Mouse (Mus musculus): ENCODE data around the gene Rnf217. TPM values are rescaled to one million over a fixed set of nuclear protein-coding genes. Genes with fewer than 3 reads are reported as not detected.
A peak's percentile ranks its signal among the peaks of the same experiment; 100 is the strongest.

Rnf217 gene
- total and polyA plus RNA-seq, 2 experiments from 2014 or later: 0.70 to 7.9 TPM

DNA sequence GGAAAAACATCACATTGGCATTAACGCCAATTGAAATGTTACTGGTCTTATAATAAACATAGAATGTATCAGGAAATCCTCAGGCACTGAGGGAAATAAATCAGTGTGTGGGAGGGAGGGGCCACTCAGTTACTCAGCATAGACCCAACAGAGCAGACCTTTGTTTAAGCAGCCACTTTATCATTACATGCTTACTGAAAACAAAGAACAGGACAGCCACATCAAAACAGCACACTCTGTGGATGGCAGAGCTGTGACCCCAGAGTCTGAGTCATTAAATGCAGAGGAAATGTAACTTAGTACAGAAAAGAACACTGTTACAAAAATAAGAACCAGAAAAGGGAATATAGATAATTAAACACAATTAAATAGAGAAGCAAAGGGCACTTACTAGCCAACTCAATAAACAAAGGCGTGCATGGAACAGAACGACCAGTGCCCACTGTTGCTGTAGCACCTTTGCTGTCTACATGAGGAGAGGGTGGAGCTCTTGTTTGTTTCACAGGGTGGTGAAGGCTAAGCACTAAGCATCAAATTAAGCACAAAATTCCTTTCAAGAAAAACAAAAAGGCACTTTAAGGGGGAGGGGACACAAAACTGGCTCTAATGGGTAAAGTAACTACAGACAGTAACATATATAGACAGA lies 16.8 kb downstream of the Rnf217 start:
- no peaks in the 10 kb centered on the region for H3K9me3 ChIP-seq (replicated peaks; ENCODE audit: control insufficient read depth, low read length)
- no peak overlapping the region for H3K4me2 ChIP-seq (ENCODE audit: low read depth, low read length)
- ATAC-seq (ENCODE audit: insufficient read depth, low read depth) (peak; percentile 44; the same call in 1 of the 2 replicates), DNase-seq (ENCODE audit: low spot score) (no peak)
- H3K27me3 ChIP-seq (ENCODE audit: control insufficient read depth, insufficient read depth, low read length): no peaks in the 10 kb centered on the region
- H3K36me3 ChIP-seq (replicated peaks; ENCODE audit: control insufficient read depth, insufficient read depth, low read length): no peaks in the 10 kb centered on the region
- no peak overlapping the region for H3K9ac ChIP-seq (replicated peaks; ENCODE audit: low read depth, low read length)
- H3K4me1 ChIP-seq (ENCODE audit: control insufficient read depth, insufficient read depth): peaks cover 14% of the 10 kb centered on the region
- WGBS: 43% methylated on average over 3 of the region's 3 CpGs
- no peak for TF ChIP-seq EP300 (IDR thresholded peaks at IDR 0.05; ENCODE audit: low read depth)
- TF ChIP-seq CTCF (IDR thresholded peaks at IDR 0.05; ENCODE audit: low read depth): no peak
- no peak overlapping the region for H3K27ac ChIP-seq (ENCODE audit: low read depth)
- H3K4me3 ChIP-seq (ENCODE audit: low read depth, low read length): no peak overlapping the region

- Histone ChIP-seq H3K9ac (replicated peaks; ENCODE audit: low read depth, low read length) (no peak overlapping the region), H3K9me3 (replicated peaks; ENCODE audit: control insufficient read depth, low read length) (no peaks in the 10 kb centered on the region), H3K4me2 (ENCODE audit: low read depth, low read length) (no peak overlapping the region), H3K27me3 (ENCODE audit: control insufficient read depth, insufficient read depth, low read length) (no peaks in the 10 kb centered on the region), H3K4me1 (ENCODE audit: control insufficient read depth, insufficient read depth) (no peaks in the 10 kb centered on the region), H3K4me3 (ENCODE audit: low read depth, low read length) (no peak overlapping the region), H3K36me3 (replicated peaks; ENCODE audit: control insufficient read depth, insufficient read depth, low read length) (no peaks in the 10 kb centered on the region), H3K27ac (ENCODE audit: low read depth) (no peak overlapping the region)
- TF ChIP-seq EP300 (IDR thresholded peaks at IDR 0.05; ENCODE audit: low read depth) (no peak), CTCF (IDR thresholded peaks at IDR 0.05; ENCODE audit: low read depth) (no peak)
- WGBS: 88% methylated on average over 4 of the region's 4 CpGs
- ATAC-seq (ENCODE audit: insufficient read depth, low read depth): no peak
- no peak for DNase-seq (ENCODE audit: low spot score)
Measured at GRCm38 (mm10) chr10:31580722-31581121, 28.3 kb downstream of the Rnf217 start.

GRCm38 (mm10) chr10:31580073-31580472 lies 28.9 kb downstream of the Rnf217 start:
- H3K27ac ChIP-seq (ENCODE audit: low read depth): no peak overlapping the region
- H3K9me3 ChIP-seq (replicated peaks; ENCODE audit: control insufficient read depth, low read length): no peaks in the 10 kb centered on the region
- WGBS: 95% methylated on average over 1 of the region's 1 CpGs
- no peak overlapping the region for H3K4me2 ChIP-seq (ENCODE audit: low read depth, low read length)
- H3K36me3 ChIP-seq (replicated peaks; ENCODE audit: control insufficient read depth, insufficient read depth, low read length): no peaks in the 10 kb centered on the region
- H3K4me3 ChIP-seq (ENCODE audit: low read depth, low read length): no peak overlapping the region
- no peak for ATAC-seq (ENCODE audit: insufficient read depth, low read depth)
- H3K4me1 ChIP-seq (ENCODE audit: control insufficient read depth, insufficient read depth): no peaks in the 10 kb centered on the region
- DNase-seq (ENCODE audit: low spot score): no peak
- no peak for TF ChIP-seq EP300 (IDR thresholded peaks at IDR 0.05; ENCODE audit: low read depth)
- TF ChIP-seq CTCF (IDR thresholded peaks at IDR 0.05; ENCODE audit: low read depth): no peak
- H3K27me3 ChIP-seq (ENCODE audit: control insufficient read depth, insufficient read depth, low read length): no peaks in the 10 kb centered on the region
- no peak overlapping the region for H3K9ac ChIP-seq (replicated peaks; ENCODE audit: low read depth, low read length)

DNA sequence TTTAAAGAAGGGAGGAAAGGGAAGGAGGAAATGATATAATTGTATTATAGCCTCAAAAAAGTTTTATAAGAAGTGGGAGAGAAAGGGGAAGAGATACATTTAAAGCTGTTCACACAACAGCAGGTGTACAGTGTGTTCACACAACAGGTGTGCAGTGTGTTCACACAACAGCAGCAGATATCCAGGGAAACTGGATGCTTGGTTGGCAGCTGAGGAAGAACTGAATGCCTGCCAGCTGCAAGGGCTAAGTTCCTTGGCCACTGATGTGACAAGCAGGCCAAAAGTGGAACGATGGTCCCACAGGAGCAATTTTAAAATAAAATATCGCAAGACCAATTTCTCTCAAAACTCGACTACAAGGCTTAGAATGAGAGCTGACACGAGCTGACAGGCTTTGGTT lies 35.7 kb downstream of the Rnf217 start:
- no peak for ATAC-seq (ENCODE audit: insufficient read depth, low read depth)
- no peak overlapping the region for H3K9ac ChIP-seq (replicated peaks; ENCODE audit: low read depth, low read length)
- 78% methylated on average over 4 of the region's 4 CpGs for WGBS
- TF ChIP-seq CTCF (IDR thresholded peaks at IDR 0.05; ENCODE audit: low read depth): no peak
- no peak for TF ChIP-seq EP300 (IDR thresholded peaks at IDR 0.05; ENCODE audit: low read depth)
- no peak overlapping the region for H3K27ac ChIP-seq (ENCODE audit: low read depth)
- no peak overlapping the region for H3K4me3 ChIP-seq (ENCODE audit: low read depth, low read length)
- no peaks in the 10 kb centered on the region for H3K9me3 ChIP-seq (replicated peaks; ENCODE audit: control insufficient read depth, low read length)
- H3K4me2 ChIP-seq (ENCODE audit: low read depth, low read length): no peak overlapping the region
- no peaks in the 10 kb centered on the region for H3K27me3 ChIP-seq (ENCODE audit: control insufficient read depth, insufficient read depth, low read length)
- H3K4me1 ChIP-seq (ENCODE audit: control insufficient read depth, insufficient read depth): no peaks in the 10 kb centered on the region
- no peaks in the 10 kb centered on the region for H3K36me3 ChIP-seq (replicated peaks; ENCODE audit: control insufficient read depth, insufficient read depth, low read length)
- DNase-seq (ENCODE audit: low spot score): no peak

DNA sequence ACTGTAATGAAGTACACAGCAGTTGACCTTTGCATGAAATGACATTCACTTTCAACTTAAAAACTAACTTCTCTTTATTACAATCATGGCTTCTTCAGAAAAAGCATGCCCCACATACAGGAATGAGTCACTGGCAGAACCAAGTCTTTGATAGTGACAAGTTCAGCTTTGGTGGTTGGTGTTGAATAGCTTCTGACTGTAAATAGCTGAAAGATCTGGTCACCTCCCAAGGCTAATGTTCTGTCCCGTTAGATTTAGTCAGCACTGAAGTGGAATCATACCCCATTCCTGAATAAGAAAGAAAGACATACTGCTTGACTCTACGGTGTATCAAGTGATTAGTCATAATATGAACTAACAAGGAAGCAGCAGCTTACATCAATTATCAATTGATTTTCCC lies 51.7 kb downstream of the Rnf217 start:
- Histone ChIP-seq H3K4me3 (ENCODE audit: low read depth, low read length) (no peak overlapping the region), H3K27ac (ENCODE audit: low read depth) (no peak overlapping the region), H3K9me3 (replicated peaks; ENCODE audit: control insufficient read depth, low read length) (no peaks in the 10 kb centered on the region), H3K27me3 (ENCODE audit: control insufficient read depth, insufficient read depth, low read length) (no peaks in the 10 kb centered on the region), H3K4me2 (ENCODE audit: low read depth, low read length) (no peak overlapping the region), H3K4me1 (ENCODE audit: control insufficient read depth, insufficient read depth) (0 out of 2 replicates have a peak, but pooled peaks cover 4% of the 10 kb centered on the region), H3K36me3 (replicated peaks; ENCODE audit: control insufficient read depth, insufficient read depth, low read length) (no peaks in the 10 kb centered on the region), H3K9ac (replicated peaks; ENCODE audit: low read depth, low read length) (no peak overlapping the region)
- 78% methylated on average over 2 of the region's 2 CpGs for WGBS
- TF ChIP-seq CTCF (IDR thresholded peaks at IDR 0.05; ENCODE audit: low read depth) (no peak), EP300 (IDR thresholded peaks at IDR 0.05; ENCODE audit: low read depth) (no peak)
- no peak for ATAC-seq (ENCODE audit: insufficient read depth, low read depth)
- no peak for DNase-seq (ENCODE audit: low spot score)

DNA sequence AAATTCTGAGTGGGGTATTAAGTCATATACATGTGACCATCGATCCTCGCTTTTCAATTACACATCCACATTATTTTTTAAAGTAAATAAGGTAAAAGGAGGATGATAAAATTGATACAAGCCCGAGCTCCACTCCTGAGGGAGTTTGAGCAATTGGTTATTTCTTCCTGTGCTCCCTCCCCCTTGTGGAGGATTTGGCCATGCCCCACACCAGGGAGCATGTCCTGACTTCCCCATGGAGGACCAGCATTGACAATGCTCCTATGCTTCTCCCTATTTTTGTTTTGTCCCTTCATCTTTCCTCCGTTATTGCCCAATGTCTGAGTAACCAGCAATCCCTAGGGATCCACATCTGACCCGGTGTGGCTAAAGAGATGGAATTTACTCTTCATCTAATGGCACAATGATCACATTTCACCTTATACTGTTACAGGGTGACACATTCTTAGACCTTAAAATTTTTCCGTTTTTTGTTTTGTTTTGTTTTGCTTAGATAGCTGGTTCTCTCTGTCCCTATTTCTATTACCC lies 53.5 kb downstream of the Rnf217 start:
- no peak for ATAC-seq (ENCODE audit: insufficient read depth, low read depth)
- TF ChIP-seq EP300 (IDR thresholded peaks at IDR 0.05; ENCODE audit: low read depth) (no peak), CTCF (IDR thresholded peaks at IDR 0.05; ENCODE audit: low read depth) (no peak)
- no peak overlapping the region for H3K9ac ChIP-seq (replicated peaks; ENCODE audit: low read depth, low read length)
- no peaks in the 10 kb centered on the region for H3K36me3 ChIP-seq (replicated peaks; ENCODE audit: control insufficient read depth, insufficient read depth, low read length)
- H3K27me3 ChIP-seq (ENCODE audit: control insufficient read depth, insufficient read depth, low read length): no peaks in the 10 kb centered on the region
- no peak for DNase-seq (ENCODE audit: low spot score)
- WGBS: 79% methylated on average over 6 of the region's 6 CpGs
- 0 out of 2 replicates have a peak, but pooled peaks cover 4% of the 10 kb centered on the region for H3K4me1 ChIP-seq (ENCODE audit: control insufficient read depth, insufficient read depth)
- no peaks in the 10 kb centered on the region for H3K9me3 ChIP-seq (replicated peaks; ENCODE audit: control insufficient read depth, low read length)
- no peak overlapping the region for H3K4me3 ChIP-seq (ENCODE audit: low read depth, low read length)
- H3K4me2 ChIP-seq (ENCODE audit: low read depth, low read length): no peak overlapping the region
- H3K27ac ChIP-seq (ENCODE audit: low read depth): no peak overlapping the region
